Mouse (Mus musculus): ENCODE results near the gene Hhex.

Hhex gene

DNA sequence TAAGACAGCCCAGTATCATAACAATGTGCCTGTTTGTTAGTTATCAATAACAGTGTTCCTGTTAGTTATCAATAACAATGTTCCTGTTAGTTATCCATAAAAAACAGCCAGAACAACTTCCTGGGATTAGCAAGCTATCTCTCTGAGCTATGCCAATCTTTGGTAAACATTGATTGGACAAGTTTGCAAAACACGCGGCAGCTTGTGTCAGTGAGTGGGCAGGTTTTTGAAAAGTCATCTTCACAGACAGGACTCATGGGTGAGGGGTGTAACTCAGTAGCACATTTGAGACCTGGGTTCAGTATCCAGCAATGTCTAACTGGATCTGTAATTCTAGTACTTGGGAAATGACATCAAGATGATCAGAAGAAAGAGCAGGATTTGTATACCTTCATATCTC, 20.9 kb downstream of the Hhex start:
- no peak for DNase-seq

DNA sequence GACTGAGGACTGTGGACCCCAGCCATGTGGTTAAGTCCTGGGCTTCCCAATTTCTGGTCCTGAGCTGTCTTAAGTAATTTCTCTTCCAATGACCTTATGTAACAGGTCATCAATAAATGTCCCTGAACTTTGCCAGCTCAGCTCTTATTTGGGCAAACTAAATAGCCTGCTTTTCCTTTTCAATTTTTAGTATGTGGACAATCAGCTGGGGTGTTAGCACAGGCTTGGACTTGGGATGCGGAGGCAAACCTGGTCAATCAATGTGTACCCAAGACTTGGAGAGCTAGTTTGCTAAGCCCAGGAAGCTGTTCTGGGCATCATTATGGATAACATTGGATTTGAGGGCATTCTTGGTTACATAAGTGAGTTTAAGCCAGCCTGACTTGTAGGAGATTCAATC, 21.4 kb downstream of the Hhex start:
- no peak for DNase-seq

- DNase-seq, result no peak
These were observed 23.4 kb downstream of the Hhex start for GRCm38 (mm10) chr19:37458013-37458412.

DNA sequence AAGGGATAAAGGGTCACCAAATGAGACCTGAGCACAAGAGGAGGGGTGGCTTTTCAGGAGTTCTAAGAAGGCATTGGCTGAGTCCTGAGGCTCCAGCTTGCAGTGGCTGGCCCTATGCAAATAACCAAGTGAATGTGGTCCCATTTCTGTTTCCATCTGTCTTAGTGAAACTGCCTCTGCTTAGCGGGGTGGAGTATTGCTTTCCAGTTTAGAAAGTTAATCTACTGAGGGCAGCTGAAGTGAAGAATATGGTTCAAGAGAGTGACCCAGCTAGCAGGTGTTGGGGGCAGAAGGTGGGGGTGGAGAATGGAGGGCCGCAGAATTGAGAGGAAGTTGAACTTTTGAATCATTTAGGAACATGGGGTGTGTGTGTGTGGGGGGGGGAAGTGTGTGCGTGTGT, 31.8 kb downstream of the Hhex start:
- peak in 1 of 2 experiments; percentile 35 for DNase-seq

- DNase-seq, result peak in 1 of 2 experiments; percentile 34
These were observed 32.4 kb downstream of the Hhex start for GRCm38 (mm10) chr19:37466978-37467377.

GRCm38 (mm10) chr19:37468841-37469566, 34.4 kb downstream of the Hhex start:
- DNase-seq, result no peak

- peak in 1 of 2 experiments; percentile 35 for DNase-seq
These were observed 37.1 kb downstream of the Hhex start for GRCm38 (mm10) chr19:37471680-37472079.

GRCm38 (mm10) chr19:37472589-37472988, 38.0 kb downstream of the Hhex start:
- DNase-seq, result no peak

DNA sequence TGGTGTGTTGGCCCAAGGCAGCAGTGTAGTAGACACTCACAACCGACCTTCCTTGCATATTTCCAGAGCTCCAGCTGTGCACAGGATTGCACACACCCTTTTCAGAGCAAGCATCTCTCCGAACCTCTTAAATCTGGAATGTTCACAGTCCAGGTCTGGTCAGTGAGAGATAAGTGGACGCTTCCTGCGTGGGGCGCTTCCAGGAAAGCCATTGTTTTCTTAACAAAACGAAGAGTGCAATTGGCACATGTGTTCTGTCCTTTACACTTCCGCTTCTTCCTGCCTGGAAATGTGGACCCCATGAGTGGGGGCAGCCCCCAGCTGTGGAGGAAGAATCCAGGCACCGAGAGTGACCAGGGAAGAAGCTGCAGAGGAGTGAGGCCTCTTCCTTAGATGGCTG, 47.1 kb downstream of the Hhex start:
- DNase-seq, result no peak

DNA sequence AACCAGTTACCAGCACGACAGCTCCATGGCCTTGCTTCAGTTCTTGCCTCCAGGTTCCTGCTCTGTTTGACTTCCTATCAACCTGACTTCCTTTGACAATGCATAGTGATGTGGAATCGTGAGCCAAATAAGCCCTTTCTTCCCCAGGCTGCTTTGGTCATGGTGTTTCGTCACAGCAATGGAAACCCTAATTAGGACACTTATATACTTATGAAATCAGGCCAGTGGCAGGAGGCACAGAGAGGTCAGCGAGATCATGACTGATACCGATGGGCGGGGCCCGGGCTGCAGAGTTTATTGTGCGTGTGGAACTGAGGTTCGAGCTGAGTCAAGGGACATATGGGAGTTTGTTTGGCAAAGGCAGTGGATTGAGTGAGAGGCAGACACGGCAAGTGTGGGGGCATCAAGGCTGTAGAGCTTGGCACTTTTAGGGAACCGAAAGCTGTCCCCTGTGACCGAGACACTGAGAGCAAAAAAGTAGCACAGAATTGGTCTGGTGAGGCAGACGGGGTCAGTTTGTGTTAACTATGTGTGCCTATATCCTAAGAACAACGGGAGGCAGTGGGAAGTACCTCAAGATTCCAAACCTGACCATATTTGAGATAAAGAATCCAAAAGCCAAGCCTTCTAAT, 48.1 kb downstream of the Hhex start:
- peak in 1 of 2 experiments; percentile 41 for DNase-seq

- no peak for DNase-seq
These were observed 50.2 kb downstream of the Hhex start for GRCm38 (mm10) chr19:37484787-37485186.

DNA sequence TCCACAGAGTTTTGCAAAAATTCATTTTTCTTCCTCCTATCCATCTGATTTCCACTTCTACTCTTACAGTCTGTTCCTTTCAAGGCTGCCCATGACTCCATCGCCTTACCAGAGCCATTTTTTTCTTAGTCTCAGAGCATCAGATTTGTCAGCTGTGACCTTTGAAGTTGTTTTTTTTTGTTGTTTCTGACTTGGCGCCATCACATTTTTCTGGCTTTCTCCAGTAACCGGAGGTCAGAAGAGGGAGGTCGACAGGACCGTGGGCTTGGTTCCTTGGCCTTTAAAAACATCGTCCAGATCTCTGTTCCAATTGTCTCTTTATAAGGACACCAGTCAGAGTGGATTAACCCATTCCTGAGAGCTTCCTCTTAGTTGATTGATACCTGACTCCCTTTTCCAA, 52.2 kb downstream of the Hhex start:
- DNase-seq, result no peak

- DNase-seq, result no peak
These were observed 53.3 kb downstream of the Hhex start for GRCm38 (mm10) chr19:37487811-37488475.

- no peak for DNase-seq
These were observed 54.1 kb downstream of the Hhex start for GRCm38 (mm10) chr19:37488608-37489262.

All from spleen, adult 18-20 months (tissue).